Mouse (Mus musculus): Measurements from ENCODE around the gene Tnfrsf11a.

GRCm38 (mm10) chr1:105877808-105878207 lies 97.3 kb downstream of the Tnfrsf11a start:
- no peak for TF ChIP-seq POLR2A (IDR thresholded peaks at IDR 0.05; ENCODE audit: low read depth, low read length)
- TF ChIP-seq CTCF (conservative IDR thresholded peaks at IDR 0.05; ENCODE audit: insufficient read depth, insufficient read length, low read depth, low read length), result no peak
